Mouse (Mus musculus) naive thymus-derived CD4-positive, alpha-beta T cell, adult 5 months (primary cell): ENCODE data around the gene Bche. TPM values are rescaled to one million over a fixed set of nuclear protein-coding genes. Genes with fewer than 3 reads are reported as not detected.

ENCODE experiments used
- polyA plus RNA-seq: library from polyadenylated mRNA; unstranded; fragments of 100-300 nt; shearing (Covaris generic); gene quantifications from one replicate; pipeline ENCODE4 v1.2.1, GENCODE M21; 2017

The Bche gene
- polyA plus RNA-seq = not detected

DNA sequence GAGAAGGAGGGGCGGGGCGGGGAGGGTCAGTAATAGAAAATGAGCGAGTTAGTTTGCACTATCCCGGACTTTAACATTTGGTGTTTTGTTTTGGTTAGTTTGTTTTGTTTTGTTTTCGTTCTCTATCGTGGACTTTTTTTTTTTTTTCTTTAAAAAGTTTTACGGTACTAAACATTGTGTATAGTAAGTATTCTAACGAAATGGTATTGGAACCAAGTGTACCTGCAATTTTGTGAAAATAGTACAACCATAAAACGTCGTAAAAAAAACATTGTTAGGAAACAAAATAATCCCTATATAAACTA is at the start of gene Bche:
TSS of gene Bche (minus strand) at position 6 of the 305 bp plus-strand sequence.

